Mouse (Mus musculus): ENCODE results near the gene Fam213b. TPM values are rescaled to one million over a fixed set of nuclear protein-coding genes. Genes with fewer than 3 reads are reported as not detected.

Gene Fam213b
- polyA plus RNA-seq, 2 experiments = 5.8 to 9.3 TPM

DNA sequence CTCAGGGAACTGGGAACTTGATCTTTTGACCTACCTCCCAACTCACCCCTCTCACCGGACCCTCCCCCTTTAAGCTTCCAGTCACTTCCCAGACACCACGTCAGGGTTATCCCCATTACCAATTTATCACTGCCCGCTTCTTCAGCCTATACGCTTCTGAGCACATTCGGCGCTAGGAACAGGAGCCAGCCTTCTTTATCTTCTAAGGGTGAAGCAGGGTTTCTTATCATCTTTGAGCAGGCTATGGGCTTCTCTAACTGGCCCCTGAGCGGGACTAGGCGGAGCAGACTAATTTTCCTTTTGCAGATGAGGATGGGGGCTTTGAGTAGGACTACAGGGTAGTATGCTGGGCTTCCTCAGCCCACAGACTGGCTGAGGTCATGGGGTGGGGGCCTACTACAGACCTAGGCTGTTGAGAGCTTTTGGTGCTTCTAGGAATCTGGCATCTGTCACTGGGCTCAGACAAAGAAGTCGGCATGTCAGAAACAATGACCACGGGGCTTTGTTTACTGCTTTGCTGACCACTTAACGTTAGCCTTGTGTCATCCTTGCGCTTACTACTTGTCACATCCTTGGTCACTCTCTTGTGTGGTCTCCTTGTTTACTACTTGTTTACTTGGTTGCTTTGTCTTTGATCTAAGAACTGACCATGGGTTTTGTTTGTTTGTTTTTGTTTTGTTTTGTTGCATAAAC is 29.6 kb upstream of the Fam213b start, which contains the start of gene Tnfrsf14:
Gene Tnfrsf14 (minus strand): TSS at position 169 of the 693 bp plus-strand sequence.
- Histone ChIP-seq H3K9ac (replicated peaks) (peak within 1 kb of the TSS; percentile 97), H3K9me3 (ENCODE audit: control insufficient read depth, low read length) (no peaks in the 10 kb centered on the region), H3K27me3 (ENCODE audit: control insufficient read depth, insufficient read depth, low read length) (no peaks in the 10 kb centered on the region), H3K36me3 (replicated peaks; ENCODE audit: control insufficient read depth, insufficient read depth, low read depth) (peaks cover 33% of the 10 kb centered on the region), H3K4me3 (ENCODE audit: insufficient read depth in 1 of 2, low read depth in 2 of 2, low read length in 2 of 2) (peak within 1 kb of the TSS; percentile 90 to 95), H3K4me2 (ENCODE audit: low read depth) (peak within 1 kb of the TSS; percentile 76), H3K27ac (peak within 1 kb of the TSS; percentile 98), H3K4me1 (replicated peaks; ENCODE audit: control insufficient read depth in 2 of 2, insufficient read depth in 2 of 2, low read length in 1 of 2) (peaks cover 41 to 48% of the 10 kb centered on the region in 2 experiments)
- TF ChIP-seq EP300 (IDR thresholded peaks at IDR 0.05; ENCODE audit: low read depth) = peak; percentile 90
- no peak for TF ChIP-seq CTCF (IDR thresholded peaks at IDR 0.05; ENCODE audit: low read depth)
- ATAC-seq (ENCODE audit: insufficient read depth) (peak; percentile 86), DNase-seq (ENCODE audit: low read depth in 3 of 3, low spot score in 3 of 3) (peak; percentile 79 to 85 (median 83))
- WGBS (ENCODE audit: insufficient replicate concordance) = 7% methylated on average over 12 of the region's 12 CpGs

DNA sequence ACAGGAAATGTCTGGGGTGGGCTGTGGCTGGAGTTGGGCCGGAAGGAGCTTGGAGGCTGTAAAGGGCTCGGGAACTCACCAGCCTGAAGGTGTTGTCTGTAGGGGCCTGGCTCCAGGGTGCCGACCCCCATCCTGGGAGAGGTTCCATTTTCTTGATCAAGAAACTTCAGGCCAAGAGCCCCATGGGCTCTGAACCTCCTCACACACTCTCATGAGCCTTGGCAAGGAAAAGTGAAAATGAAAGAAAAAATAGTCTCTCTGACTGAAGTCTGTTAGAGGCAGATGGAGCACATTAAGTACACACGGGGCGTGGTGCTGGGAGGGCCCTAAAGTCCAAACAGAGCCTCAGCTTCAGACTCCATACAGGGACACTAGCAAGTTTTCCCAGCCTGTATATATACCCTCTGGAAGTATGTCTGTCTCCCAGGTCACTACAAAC is 29.0 kb upstream of the Fam213b start:
- under 1% methylated on average over 5 of the region's 5 CpGs for WGBS (ENCODE audit: insufficient replicate concordance)
- H3K4me1 ChIP-seq (replicated peaks; ENCODE audit: control insufficient read depth in 2 of 2, insufficient read depth in 2 of 2, low read length in 1 of 2) = peaks cover 41 to 48% of the 10 kb centered on the region in 2 experiments
- peak overlapping the region; percentile 90 to 95 for H3K4me3 ChIP-seq (ENCODE audit: insufficient read depth in 1 of 2, low read depth in 2 of 2, low read length in 2 of 2)
- ATAC-seq (ENCODE audit: insufficient read depth) = peak; percentile 73
- no peaks in the 10 kb centered on the region for H3K27me3 ChIP-seq (ENCODE audit: control insufficient read depth, insufficient read depth, low read length)
- TF ChIP-seq CTCF (IDR thresholded peaks at IDR 0.05; ENCODE audit: low read depth) (no peak), EP300 (IDR thresholded peaks at IDR 0.05; ENCODE audit: low read depth) (no peak)
- H3K36me3 ChIP-seq (replicated peaks; ENCODE audit: control insufficient read depth, insufficient read depth, low read depth) = peaks cover 39% of the 10 kb centered on the region
- H3K27ac ChIP-seq = peak overlapping the region; percentile 98
- H3K4me2 ChIP-seq (ENCODE audit: low read depth) = peak overlapping the region; percentile 76
- no peak for DNase-seq (ENCODE audit: low read depth in 3 of 3, low spot score in 3 of 3)
- H3K9me3 ChIP-seq (ENCODE audit: control insufficient read depth, low read length) = no peaks in the 10 kb centered on the region
- H3K9ac ChIP-seq (replicated peaks) = peak overlapping the region; percentile 97

DNA sequence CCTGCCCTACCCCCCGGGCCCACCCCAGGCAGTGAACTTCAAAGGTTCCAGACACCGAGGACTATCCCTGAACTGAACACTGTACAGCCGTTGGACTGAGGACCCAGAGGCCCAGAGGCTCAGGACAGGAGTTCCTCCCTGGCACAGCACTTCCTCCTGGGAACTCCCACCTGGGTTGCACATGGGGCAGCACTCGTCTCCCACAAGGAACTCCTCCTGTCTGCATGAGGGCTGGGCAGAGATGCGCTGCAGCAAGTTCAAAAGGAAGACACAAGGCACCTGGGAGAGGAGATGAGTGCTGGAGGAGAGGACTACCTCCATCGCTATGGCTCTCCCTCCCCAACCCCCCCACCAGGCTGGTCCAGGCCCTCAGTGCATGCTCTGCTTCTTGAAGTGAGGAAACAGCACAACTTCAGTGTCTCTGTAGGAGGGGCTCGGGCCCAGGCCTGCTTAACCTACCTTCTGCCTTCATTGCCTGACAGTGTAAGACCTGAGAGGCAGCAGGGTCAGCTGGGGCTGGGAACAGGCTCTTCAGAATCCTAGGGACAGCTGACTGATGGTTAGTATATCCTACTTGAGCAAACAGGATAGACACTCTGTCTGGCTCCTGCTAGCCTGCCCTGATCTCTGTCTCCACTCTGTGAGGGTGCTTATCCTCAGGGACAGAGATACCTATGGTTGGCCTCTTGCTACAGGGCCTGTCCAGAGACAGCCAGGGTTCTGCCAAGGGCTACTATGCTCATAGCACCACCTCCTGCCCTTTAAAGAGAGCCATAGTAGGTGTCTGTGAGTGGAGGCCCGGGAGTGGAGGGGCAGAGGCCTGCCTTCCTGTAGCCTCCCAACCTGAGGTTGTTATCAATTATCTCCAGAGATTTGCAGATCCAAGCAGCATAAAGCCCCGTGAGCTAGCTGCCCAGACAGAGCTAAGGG is 28.3 kb upstream of the Fam213b start:
- H3K27me3 ChIP-seq (ENCODE audit: control insufficient read depth, insufficient read depth, low read length) = no peaks in the 10 kb centered on the region
- peak overlapping the region; percentile 97 for H3K9ac ChIP-seq (replicated peaks)
- peak overlapping the region; percentile 76 for H3K4me2 ChIP-seq (ENCODE audit: low read depth)
- H3K4me1 ChIP-seq (replicated peaks; ENCODE audit: control insufficient read depth in 2 of 2, insufficient read depth in 2 of 2, low read length in 1 of 2) = peaks cover 41 to 49% of the 10 kb centered on the region in 2 experiments
- TF ChIP-seq EP300 (IDR thresholded peaks at IDR 0.05; ENCODE audit: low read depth) = no peak
- no peak for TF ChIP-seq CTCF (IDR thresholded peaks at IDR 0.05; ENCODE audit: low read depth)
- DNase-seq (ENCODE audit: low read depth in 3 of 3, low spot score in 3 of 3) = no peak
- peak overlapping the region; percentile 90 to 95 for H3K4me3 ChIP-seq (ENCODE audit: insufficient read depth in 1 of 2, low read depth in 2 of 2, low read length in 2 of 2)
- peak overlapping the region; percentile 98 for H3K27ac ChIP-seq
- 31% methylated on average over 9 of the region's 9 CpGs for WGBS (ENCODE audit: insufficient replicate concordance)
- H3K9me3 ChIP-seq (ENCODE audit: control insufficient read depth, low read length) = no peaks in the 10 kb centered on the region
- peaks cover 46% of the 10 kb centered on the region for H3K36me3 ChIP-seq (replicated peaks; ENCODE audit: control insufficient read depth, insufficient read depth, low read depth)
- ATAC-seq (ENCODE audit: insufficient read depth) = peak; percentile 36

DNA sequence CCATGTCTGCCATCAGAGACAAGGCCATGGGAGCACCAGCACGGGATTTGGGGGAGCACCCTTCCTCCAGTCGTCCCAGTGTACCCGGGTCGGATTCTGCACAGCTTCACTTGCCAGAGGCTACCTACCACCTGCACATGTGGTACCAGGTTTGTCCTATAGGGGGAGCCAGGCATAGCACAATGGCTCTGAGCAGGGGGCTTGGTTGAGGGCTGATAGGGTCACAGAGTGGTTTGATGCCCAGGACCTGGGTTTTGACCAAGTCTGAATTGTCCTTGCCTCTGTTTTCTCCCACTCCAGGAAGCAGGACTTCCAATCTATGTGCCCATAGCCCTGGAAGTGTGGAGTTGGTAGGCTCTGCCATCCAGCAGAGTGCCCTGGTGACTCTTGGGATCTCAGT is 26.5 kb upstream of the Fam213b start:
- TF ChIP-seq CTCF (IDR thresholded peaks at IDR 0.05; ENCODE audit: low read depth) (peak; percentile 94), EP300 (IDR thresholded peaks at IDR 0.05; ENCODE audit: low read depth) (no peak)
- Histone ChIP-seq H3K27me3 (ENCODE audit: control insufficient read depth, insufficient read depth, low read length) (no peaks in the 10 kb centered on the region), H3K4me2 (ENCODE audit: low read depth) (peak overlapping the region; percentile 76), H3K4me3 (ENCODE audit: insufficient read depth in 1 of 2, low read depth in 2 of 2, low read length in 2 of 2) (peak overlapping the region; percentile 90 to 95), H3K4me1 (replicated peaks; ENCODE audit: control insufficient read depth in 2 of 2, insufficient read depth in 2 of 2, low read length in 1 of 2) (peaks cover 44 to 53% of the 10 kb centered on the region in 2 experiments), H3K36me3 (replicated peaks; ENCODE audit: control insufficient read depth, insufficient read depth, low read depth) (peaks cover 62% of the 10 kb centered on the region), H3K9me3 (ENCODE audit: control insufficient read depth, low read length) (no peaks in the 10 kb centered on the region), H3K9ac (replicated peaks) (peak overlapping the region; percentile 97), H3K27ac (peak overlapping the region; percentile 42)
- ATAC-seq (ENCODE audit: insufficient read depth) (no peak), DNase-seq (ENCODE audit: low read depth in 3 of 3, low spot score in 3 of 3) (no peak)
- WGBS (ENCODE audit: insufficient replicate concordance) = 48% methylated on average over 4 of the region's 4 CpGs

All from liver, embryonic 14.5 days (tissue).